Mouse (Mus musculus) cerebellum, postnatal 25 days (tissue): ENCODE data around the gene Vmn1r221.
"Not testable (repeated sequence)": the region's sequence is repeated elsewhere in the genome, so short reads cannot be mapped to it uniquely, and the experiment has no call there.

Experiments
- DNase-seq, 2 experiments: peaks; one replicate each; pipeline ENCODE4 v3.0.0; 2021; ENCODE audit warnings: mixed read lengths in 2 of 2

Vmn1r221 gene

DNA sequence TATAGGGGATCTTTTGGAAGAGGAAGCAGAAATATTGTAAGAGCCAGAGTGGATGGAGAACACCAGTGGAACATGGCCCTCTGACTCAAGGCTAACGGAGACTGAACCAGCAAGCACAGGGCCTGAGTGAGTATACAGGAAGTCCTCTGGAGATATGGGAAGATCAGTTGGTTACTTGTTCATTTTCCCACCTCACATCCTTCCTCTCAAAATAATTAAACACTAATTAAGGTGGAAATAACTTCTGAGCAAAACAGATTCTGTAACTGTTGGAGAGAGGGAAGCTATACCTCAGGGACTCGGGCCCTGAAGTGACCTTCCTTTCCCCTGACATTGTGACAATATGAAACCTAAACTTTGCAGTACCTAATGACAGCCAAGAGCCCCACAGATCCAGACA is at the start of gene Vmn1r221:
Gene Vmn1r221, plus strand, starts transcription at position 301 of the 400 bp plus-strand sequence.
- DNase-seq = not testable (repeated sequence)

DNA sequence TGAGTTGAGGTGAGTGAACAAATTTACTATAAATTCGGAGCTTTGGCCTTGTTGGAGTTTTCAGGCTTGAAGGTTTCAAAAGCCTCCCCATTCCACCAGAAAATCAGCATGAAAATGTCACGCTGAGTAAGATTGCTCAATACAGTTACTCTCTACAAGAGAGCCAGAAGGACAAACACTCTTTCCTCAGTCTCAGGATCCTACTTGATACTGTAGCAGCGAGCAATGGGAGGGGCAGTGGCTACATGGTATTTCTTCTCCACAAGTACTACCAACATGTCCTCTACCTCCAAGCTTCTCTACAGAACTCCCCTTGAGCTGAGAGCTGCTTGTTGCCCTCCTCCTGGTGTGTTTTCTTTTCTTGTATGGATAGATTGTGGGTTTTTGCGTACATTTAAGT is 47.5 kb upstream of the Vmn1r221 start:
- DNase-seq = not testable (repeated sequence)

DNA sequence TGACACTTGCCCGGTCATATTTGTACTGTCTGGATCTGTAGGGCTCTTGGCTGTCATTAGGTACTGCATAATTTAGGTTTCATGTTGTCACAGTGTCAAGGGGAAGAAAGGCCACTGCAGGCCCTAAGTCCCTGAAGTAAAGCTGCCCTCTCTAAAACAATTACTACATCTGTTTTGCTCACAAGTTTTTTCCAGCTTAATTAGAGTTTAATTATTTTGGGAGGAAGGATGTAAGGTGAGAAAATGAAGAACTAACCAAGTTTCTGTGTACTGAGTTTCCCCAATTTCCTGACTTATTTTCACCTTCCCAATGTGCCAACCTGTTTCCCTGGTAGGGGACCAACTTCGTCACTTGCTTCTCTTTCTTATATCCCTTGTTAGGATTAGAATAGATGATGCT is 26.1 kb upstream of the Vmn1r221 start, which contains the start of gene Vmn1r220:
Gene Vmn1r220, minus strand, starts transcription at position 101 of the 400 bp plus-strand sequence.
- DNase-seq = no peak

DNA sequence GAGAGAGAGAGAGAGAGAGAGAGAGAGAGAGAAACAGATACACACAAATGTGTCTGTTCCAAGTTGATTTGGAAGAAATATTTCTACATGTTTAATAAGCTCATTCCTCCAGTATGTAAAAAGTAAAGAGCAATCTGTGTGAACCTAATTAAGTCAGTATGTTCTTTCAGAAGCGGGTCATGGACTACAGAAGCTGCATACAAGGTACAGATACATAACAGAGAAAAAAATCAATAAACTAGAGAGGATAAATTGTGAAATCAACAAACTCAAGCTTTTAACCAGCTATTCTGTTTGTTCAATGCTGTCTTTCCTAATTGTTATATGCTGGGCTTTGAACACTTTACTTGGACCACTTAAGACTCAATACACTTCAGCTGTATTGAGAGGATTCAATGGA is 10.0 kb upstream of the Vmn1r221 start:
- DNase-seq = not testable (repeated sequence)

DNA sequence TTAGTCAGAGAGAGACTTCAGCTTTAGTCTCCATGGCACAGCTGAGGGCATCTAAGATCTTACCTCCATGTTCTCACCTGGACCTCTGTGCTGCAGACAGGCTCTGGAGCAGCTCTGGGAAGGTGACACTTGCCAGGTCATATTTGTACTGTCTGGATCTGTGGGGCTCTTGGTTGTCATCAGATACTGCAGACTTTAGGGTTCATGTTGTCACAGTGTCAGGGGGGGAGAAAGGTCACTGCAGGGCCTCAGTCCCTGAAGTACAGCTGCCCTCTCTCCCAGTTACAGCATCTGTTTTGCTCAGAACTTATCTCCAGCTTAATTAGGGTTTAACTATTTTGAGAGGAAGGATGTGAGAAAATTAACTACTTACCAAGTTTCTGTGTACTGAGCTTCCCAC is 21.9 kb downstream of the Vmn1r221 start, which contains the start of gene Vmn1r222:
Gene Vmn1r222, minus strand, starts transcription at position 101 of the 400 bp plus-strand sequence.
- not testable (repeated sequence) for DNase-seq

DNA sequence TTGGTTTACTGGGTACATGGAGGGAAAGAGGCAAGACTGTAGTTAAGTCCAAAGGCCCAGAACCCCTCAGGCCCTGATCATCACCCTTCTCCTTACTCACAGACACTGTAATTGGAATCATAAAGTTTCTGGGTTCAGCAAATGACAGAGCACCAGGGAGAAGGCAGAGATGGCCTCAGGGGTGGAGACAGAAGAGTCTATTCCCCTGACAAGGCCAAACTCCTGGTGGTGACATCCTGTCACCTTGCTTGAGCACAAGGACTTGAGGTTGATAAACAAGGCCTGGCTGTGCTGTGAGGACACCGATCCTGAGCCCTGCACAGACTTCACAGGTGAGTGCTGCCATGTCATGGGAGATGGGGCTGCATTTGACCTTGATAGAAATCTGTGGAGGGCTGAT is 32.9 kb downstream of the Vmn1r221 start, which contains the start of gene Vmn1r223:
Gene Vmn1r223, plus strand, starts transcription at position 301 of the 400 bp plus-strand sequence.
- DNase-seq = not testable (repeated sequence)

DNA sequence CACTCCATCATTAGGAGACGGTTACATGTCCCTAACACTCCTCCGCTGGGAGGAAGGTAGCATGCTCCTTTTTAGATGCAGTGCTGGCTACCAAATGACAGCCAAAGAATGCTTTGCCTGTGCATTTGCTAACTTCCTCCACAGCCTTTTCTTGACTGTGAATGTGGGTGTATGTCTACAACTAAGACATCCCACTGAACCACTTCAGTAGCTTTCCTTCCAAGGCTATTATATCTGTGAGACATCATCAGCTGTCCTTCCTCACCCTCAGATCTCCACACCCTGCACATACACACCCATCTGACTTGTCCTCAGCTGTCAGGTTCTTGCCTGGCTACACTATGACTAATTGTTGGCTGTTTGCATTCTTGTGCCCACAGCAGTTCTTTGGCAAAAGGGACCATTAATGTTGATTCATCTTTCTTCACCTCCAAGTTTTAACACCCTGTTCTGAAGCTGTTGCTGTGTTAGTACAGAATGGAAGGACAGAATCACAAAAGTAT is 44.7 kb downstream of the Vmn1r221 start:
- no peak for DNase-seq

DNA sequence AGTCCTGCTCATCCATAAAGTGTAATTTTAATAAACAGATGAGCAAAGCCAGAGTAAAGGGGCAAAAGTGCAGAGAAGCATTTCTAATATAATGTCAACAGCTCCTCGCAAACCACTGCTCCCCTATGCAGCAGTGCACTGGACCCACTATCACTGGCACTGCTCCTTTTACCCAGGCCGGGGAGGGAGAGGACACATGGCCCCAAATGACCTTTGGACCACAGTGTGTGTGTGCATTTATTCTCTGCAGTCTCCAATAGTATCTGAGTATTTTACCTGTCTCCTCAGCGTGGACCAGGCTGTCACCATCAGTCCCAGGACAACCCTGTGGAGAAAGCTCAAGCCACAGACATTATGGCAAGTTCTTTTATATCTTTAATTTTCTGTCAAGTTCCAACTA is 54.7 kb downstream of the Vmn1r221 start:
- not testable (repeated sequence) for DNase-seq

DNA sequence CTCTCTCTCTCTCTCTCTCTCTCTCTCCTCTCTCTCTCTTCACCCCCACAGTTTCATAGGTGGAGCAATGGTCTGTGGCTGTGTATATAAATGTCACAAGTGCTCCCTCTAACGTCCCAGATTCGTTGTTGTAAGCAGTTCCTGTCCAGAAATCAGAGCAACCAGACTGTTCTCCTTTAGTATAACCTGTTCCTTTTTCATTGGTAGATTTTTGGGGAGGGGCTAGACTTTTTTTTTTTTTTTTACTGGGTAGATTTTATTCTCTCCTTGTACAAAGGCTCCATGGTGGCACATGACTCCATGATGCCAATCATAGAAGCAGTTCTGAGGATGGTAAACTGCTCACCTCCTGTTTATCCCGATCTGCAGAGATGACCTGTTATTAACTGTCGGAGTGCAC is 55.2 kb downstream of the Vmn1r221 start:
- DNase-seq = not testable (repeated sequence)

DNA sequence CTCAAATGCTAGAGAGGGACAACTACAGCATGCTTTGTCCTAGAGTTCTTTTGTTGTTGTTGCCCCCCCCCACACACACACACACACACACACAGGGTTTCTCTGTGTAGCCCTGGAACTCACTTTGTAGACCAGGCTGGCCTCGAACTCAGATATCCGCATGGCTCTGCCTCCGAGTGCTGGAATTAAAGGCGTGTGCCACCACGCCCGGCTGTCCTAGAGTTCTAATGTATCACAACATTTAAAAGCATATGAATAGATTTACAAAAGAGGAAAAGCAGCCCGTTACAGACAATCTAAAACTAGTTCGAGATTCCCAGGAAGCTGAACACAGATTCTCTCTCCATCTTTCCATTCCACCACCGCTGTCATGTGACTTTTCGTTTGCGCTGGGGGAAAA is 55.8 kb downstream of the Vmn1r221 start:
- DNase-seq = peak in 1 of 2 experiments; percentile 12

DNA sequence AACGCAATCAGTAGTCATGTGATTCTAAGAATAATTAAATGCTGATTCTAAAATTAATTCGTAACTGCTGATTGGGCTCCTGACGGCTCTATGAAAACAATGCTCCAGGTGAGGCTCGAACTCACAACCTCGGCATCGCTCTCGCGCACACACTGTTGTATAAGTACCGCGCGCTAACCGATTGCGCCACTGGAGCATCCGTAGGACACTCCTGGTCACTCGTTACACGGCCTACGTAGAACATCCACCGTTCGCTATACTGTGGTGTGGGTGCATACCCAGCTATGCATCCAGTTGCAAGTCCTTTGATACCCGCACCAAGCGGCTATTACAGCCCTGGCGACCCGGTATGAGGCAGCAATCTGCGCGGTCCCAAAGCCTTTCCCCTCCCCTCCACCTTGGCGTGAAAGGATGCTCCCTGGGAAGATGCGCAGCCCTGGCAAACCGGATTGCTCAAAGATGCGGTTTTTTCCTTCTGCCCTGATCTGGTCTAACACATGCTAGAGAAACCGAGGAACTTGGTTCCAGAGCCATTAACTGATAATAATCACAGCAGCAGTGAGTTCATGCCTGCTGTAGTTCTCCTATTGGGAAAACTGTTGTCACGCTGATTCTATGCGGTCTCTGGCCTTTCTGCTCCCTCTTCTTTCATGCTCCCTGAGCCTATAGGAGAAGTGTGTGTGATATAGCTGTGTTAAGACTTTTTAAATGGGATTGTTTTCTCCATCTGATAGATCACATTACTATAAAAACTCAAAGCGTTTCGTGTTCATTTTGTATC is 56.6 kb downstream of the Vmn1r221 start:
- peak; percentile 47 to 56 for DNase-seq
